Mouse (Mus musculus) erythroid progenitor cell, adult 5-6 weeks (primary cell): ENCODE measurements around the gene Fkbp15. TPM values are rescaled to one million over a fixed set of nuclear protein-coding genes. Genes with fewer than 3 reads are reported as not detected.

ENCODE experiments used
- ATAC-seq: replicated peaks from 2 replicates; pipeline ENCODE4 v1.8.0; 2016; ENCODE audit warnings: moderate number of reproducible peaks, mild to moderate bottlenecking, moderate TSS enrichment, inconsistent platforms; ENCODE audit not compliant: poor library complexity, low FRiP score, severe bottlenecking
- total RNA-seq, 2 experiments: library from RNA; stranded (forward) in 1 of 2; stranded (reverse) in 1 of 2; fragments of 150-400 nt in 1 of 2; fragments of 186-747, 209-891 nt in 1 of 2; gene quantifications; 2 replicates each; pipeline versions ENCODE4 v1.2.3 to v1.2.4; 2015 to 2017; ENCODE audit warnings: low replicate concordance in 2 of 2

The Fkbp15 gene
- total RNA-seq, 2 experiments from 2014 or later, result 23.1 to 49.7 TPM

DNA sequence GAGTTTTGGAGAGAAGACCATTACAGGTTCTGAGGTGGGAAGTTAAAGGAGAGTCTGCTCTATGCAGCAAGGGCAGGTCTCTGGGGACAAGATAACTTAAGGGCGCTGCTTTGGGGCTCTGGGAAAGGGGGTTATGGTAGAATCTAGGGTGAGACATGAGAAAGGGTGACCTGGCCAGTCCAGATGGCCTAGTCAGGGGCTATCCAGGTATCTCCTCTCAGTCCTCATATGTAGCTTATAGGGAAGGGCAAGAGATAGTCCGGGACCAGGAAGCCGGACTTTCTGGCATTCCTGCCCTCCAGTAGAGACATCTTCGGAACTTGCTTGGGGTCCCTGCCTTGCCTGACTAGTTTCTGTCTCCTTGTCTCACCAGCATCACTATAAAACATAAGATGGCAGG, 108.6 kb downstream of the Fkbp15 start:
- ATAC-seq, result no peak

DNA sequence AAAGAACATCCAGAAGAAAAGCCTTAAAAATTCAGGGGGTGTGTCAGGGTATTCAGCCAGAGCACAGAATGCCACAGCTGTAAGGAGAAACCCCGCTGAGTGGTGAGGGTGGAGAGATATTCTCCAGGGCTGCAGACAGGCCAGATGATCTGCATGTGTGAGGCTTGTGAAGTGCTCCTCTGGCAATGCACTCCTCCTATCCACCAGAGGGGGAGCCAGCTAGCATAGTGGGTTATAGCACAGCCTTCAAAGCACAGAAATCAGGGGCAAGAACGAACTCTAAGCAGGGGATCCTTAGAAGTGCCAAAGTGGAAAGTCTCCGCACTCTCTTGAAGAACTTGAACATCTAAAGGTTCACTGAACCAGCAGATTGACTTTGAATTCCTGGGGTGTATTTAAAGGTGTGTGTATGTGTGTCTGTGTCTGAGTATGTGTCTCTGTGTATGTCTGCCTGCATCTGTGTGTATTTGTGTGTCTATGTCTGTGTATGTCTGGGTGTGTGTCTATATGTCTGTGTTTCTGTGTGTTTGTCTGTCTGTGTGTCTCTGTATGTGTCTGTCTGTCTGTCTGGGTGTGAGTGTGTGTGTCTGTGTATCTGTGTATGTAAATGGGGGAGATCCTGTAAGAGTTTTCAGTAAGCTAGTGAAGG, 109.3 kb downstream of the Fkbp15 start:
- ATAC-seq, result no peak

Other genes starting within 250 kb of the Fkbp15 start
- gene Mup21, start 209.7 kb downstream of the Fkbp15 start, total RNA-seq (2015; ENCODE audit: low replicate concordance), result not detected in 2 replicates
- gene Mup21, start 209.7 kb downstream of the Fkbp15 start, total RNA-seq (2017; ENCODE audit: low replicate concordance), result not detected in 2 replicates
- gene Zfp37, start 129.5 kb downstream of the Fkbp15 start, total RNA-seq (2015; ENCODE audit: low replicate concordance), result not detected in 2 replicates
- gene Zfp37, start 129.5 kb downstream of the Fkbp15 start, total RNA-seq (2017; ENCODE audit: low replicate concordance), result 0.98 and 2.2 TPM in 2 replicates
- gene Slc31a2, start 98.0 kb downstream of the Fkbp15 start, total RNA-seq (2015; ENCODE audit: low replicate concordance), result 6.5 and 9.6 TPM in 2 replicates
- 3.0 and 3.2 TPM in 2 replicates for gene Slc31a2, start 98.0 kb downstream of the Fkbp15 start, total RNA-seq (2017; ENCODE audit: low replicate concordance)
- gene Slc31a1, start 179 bp upstream of the Fkbp15 start, total RNA-seq (2015; ENCODE audit: low replicate concordance), result 6.7 and 10.1 TPM in 2 replicates
- gene Slc31a1, start 179 bp upstream of the Fkbp15 start, total RNA-seq (2017; ENCODE audit: low replicate concordance), result 4.2 and 4.5 TPM in 2 replicates
- gene Cdc26, start 48.1 kb upstream of the Fkbp15 start, total RNA-seq (2015; ENCODE audit: low replicate concordance), result 54.5 and 68.1 TPM in 2 replicates
- gene Cdc26, start 48.1 kb upstream of the Fkbp15 start, total RNA-seq (2017; ENCODE audit: low replicate concordance), result 17.9 and 37.6 TPM in 2 replicates
- gene Prpf4, start 48.2 kb upstream of the Fkbp15 start, total RNA-seq (2015; ENCODE audit: low replicate concordance), result 12.6 and 15.9 TPM in 2 replicates
- gene Prpf4, start 48.2 kb upstream of the Fkbp15 start, total RNA-seq (2017; ENCODE audit: low replicate concordance), result 13.6 and 14.2 TPM in 2 replicates
- gene Rnf183, start 74.7 kb upstream of the Fkbp15 start, total RNA-seq (2015; ENCODE audit: low replicate concordance), result not detected in 2 replicates
- gene Rnf183, start 74.7 kb upstream of the Fkbp15 start, total RNA-seq (2017; ENCODE audit: low replicate concordance), result not detected in 2 replicates
- 1.8 TPM in 1 of 2 replicates, not detected in the other for gene Wdr31, start 110.3 kb upstream of the Fkbp15 start, total RNA-seq (2015; ENCODE audit: low replicate concordance)
- 1.2 and 1.7 TPM in 2 replicates for gene Wdr31, start 110.3 kb upstream of the Fkbp15 start, total RNA-seq (2017; ENCODE audit: low replicate concordance)
- not detected in 2 replicates for gene Bspry, start 119.5 kb upstream of the Fkbp15 start, total RNA-seq (2015; ENCODE audit: low replicate concordance)
- not detected in 2 replicates for gene Bspry, start 119.5 kb upstream of the Fkbp15 start, total RNA-seq (2017; ENCODE audit: low replicate concordance)
- gene Hdhd3, start 142.9 kb upstream of the Fkbp15 start, total RNA-seq (2015; ENCODE audit: low replicate concordance), result not detected in 2 replicates
- gene Hdhd3, start 142.9 kb upstream of the Fkbp15 start, total RNA-seq (2017; ENCODE audit: low replicate concordance), result not detected in 2 replicates
- 510 and 532 TPM in 2 replicates for gene Alad, start 159.4 kb upstream of the Fkbp15 start, total RNA-seq (2015; ENCODE audit: low replicate concordance)
- 271 and 392 TPM in 2 replicates for gene Alad, start 159.4 kb upstream of the Fkbp15 start, total RNA-seq (2017; ENCODE audit: low replicate concordance)
- gene Pole3, start 164.5 kb upstream of the Fkbp15 start, total RNA-seq (2015; ENCODE audit: low replicate concordance), result 45.4 and 74.2 TPM in 2 replicates
- gene Pole3, start 164.5 kb upstream of the Fkbp15 start, total RNA-seq (2017; ENCODE audit: low replicate concordance), result 51.3 and 53.0 TPM in 2 replicates
- gene 4933430I17Rik, start 164.8 kb upstream of the Fkbp15 start, total RNA-seq (2015; ENCODE audit: low replicate concordance), result not detected in 2 replicates
- 0.90 TPM in 1 of 2 replicates, not detected in the other for gene 4933430I17Rik, start 164.8 kb upstream of the Fkbp15 start, total RNA-seq (2017; ENCODE audit: low replicate concordance)
- gene Rgs3, start 199.3 kb upstream of the Fkbp15 start, total RNA-seq (2015; ENCODE audit: low replicate concordance), result 6.5 TPM in 1 of 2 replicates, not detected in the other
- gene Rgs3, start 199.3 kb upstream of the Fkbp15 start, total RNA-seq (2017; ENCODE audit: low replicate concordance), result 0.30 and 4.1 TPM in 2 replicates